Mouse (Mus musculus) ES-E14 (cell line): ENCODE results near the gene Sh3bp4.

Experiments used
- CHD2 ChIP-seq: IDR thresholded peaks from 2 replicates; pipeline ENCODE4 v1.6.1; 2014; ENCODE audit warnings: mild to moderate bottlenecking, low read depth, low read length, inconsistent platforms
- MAFK ChIP-seq: IDR thresholded peaks from 2 replicates; pipeline ENCODE4 v1.6.1; 2014; ENCODE audit warnings: mild to moderate bottlenecking, low read depth, low read length, inconsistent platforms; ENCODE audit not compliant: insufficient read depth
- ZC3H11A ChIP-seq: IDR thresholded peaks from 2 replicates; pipeline ENCODE4 v1.6.1; 2012; ENCODE audit warnings: low read depth, mild to moderate bottlenecking, inconsistent platforms, low read length, borderline replicate concordance
- ZNF384 ChIP-seq: IDR thresholded peaks from 2 replicates; pipeline ENCODE4 v1.6.1; 2012; ENCODE audit warnings: low read depth, low read length, inconsistent platforms

- no peak for TF ChIP-seq ZC3H11A
- 0 out of 2 replicates have a peak, but pooled peaks have one; percentile 18 for TF ChIP-seq MAFK
- no peak for TF ChIP-seq CHD2
- no peak for TF ChIP-seq ZNF384
Measured at GRCm38 (mm10) chr1:89109767-89110166, 39.6 kb downstream of the Sh3bp4 start.
